In genomic region chr6:85856194-85856678, GRCm38 (mm10) we compare ENCODE assay signal across 10 mouse cellular contexts. TPM values are rescaled to one million over a fixed set of nuclear protein-coding genes. Genes with fewer than 3 reads are reported as not detected.
DNase-seq lines count a peak whose midpoint lies in the region; ATAC-seq and TF ChIP-seq lines count a peak whose summit lies in the region.
"Had no signal": no experiment of that assay in that cellular context is flagged by ENCODE, and none has a peak within 500 bp of the region (broad histone marks: within the 10 kb centered on the region; RNA-seq: fewer than 3 reads in every experiment).

No protein-coding gene starts in this region.

- no peak for DNase-seq in hindbrain, embryonic 10.5 days (ENCODE audit: low spot score)
- DNase-seq in brain, adult 2 months (ENCODE audit: low read depth, low spot score) = peak; percentile 94
- DNase-seq in gonadal fat pad, adult 2 months (ENCODE audit: low read depth) = peak; percentile 94
- peak; percentile 86 to 93 for DNase-seq in layer of hippocampus, adult 8-10 months (ENCODE audit: low spot score in 2 of 2)
- no peak for DNase-seq in MN1 (ENCODE audit: low spot score)

- H3K27ac ChIP-seq in hindbrain, embryonic 13.5 days = no peak overlapping the region
- H3K27ac ChIP-seq in hindbrain, embryonic 10.5 days = no peak overlapping the region
- H3K27ac ChIP-seq in midbrain, embryonic 15.5 days = no peak overlapping the region
- no peak overlapping the region for H3K27ac ChIP-seq in intestine, postnatal 0 days (ENCODE audit: low read depth, low read length)
- H3K27ac ChIP-seq: midbrain, embryonic 12.5 days had no signal

- H3K4me2 ChIP-seq in hindbrain, embryonic 13.5 days = no peak overlapping the region
- no peak overlapping the region for H3K4me2 ChIP-seq in midbrain, embryonic 15.5 days
- H3K4me2 ChIP-seq in intestine, postnatal 0 days (replicated peaks; ENCODE audit: low read depth) = no peak overlapping the region
- H3K4me2 ChIP-seq: midbrain, embryonic 12.5 days had no signal

- H3K9ac ChIP-seq in hindbrain, embryonic 13.5 days = no peak overlapping the region
- no peak overlapping the region for H3K9ac ChIP-seq in midbrain, embryonic 15.5 days
- H3K9ac ChIP-seq in intestine, postnatal 0 days (ENCODE audit: low read depth, low read length) = no peak overlapping the region
- H3K9ac ChIP-seq: midbrain, embryonic 12.5 days had no signal

- no peaks in the 10 kb centered on the region for H3K9me3 ChIP-seq in hindbrain, embryonic 13.5 days
- no peaks in the 10 kb centered on the region for H3K9me3 ChIP-seq in hindbrain, embryonic 10.5 days
- H3K9me3 ChIP-seq in midbrain, embryonic 15.5 days = no peaks in the 10 kb centered on the region
- H3K9me3 ChIP-seq in intestine, postnatal 0 days (ENCODE audit: control insufficient read depth) = no peaks in the 10 kb centered on the region
- H3K9me3 ChIP-seq: midbrain, embryonic 12.5 days had no signal

- no peaks in the 10 kb centered on the region for H3K4me1 ChIP-seq in hindbrain, embryonic 13.5 days (replicated peaks)
- H3K4me1 ChIP-seq in hindbrain, embryonic 10.5 days (replicated peaks) = no peaks in the 10 kb centered on the region
- no peaks in the 10 kb centered on the region for H3K4me1 ChIP-seq in midbrain, embryonic 15.5 days
- H3K4me1 ChIP-seq in intestine, postnatal 0 days (replicated peaks; ENCODE audit: control insufficient read depth, insufficient read depth, low read length) = no peaks in the 10 kb centered on the region
- H3K4me1 ChIP-seq: midbrain, embryonic 12.5 days had no signal

- WGBS in hindbrain, embryonic 13.5 days = 65% methylated on average over 1 of the region's 1 CpGs
- WGBS in hindbrain, embryonic 10.5 days = 57% methylated on average over 1 of the region's 1 CpGs
- WGBS in midbrain, embryonic 15.5 days = 86% methylated on average over 1 of the region's 1 CpGs
- 86% methylated on average over 1 of the region's 1 CpGs for WGBS in intestine, postnatal 0 days

- H3K36me3 ChIP-seq in hindbrain, embryonic 13.5 days = no peaks in the 10 kb centered on the region
- no peaks in the 10 kb centered on the region for H3K36me3 ChIP-seq in hindbrain, embryonic 10.5 days
- no peaks in the 10 kb centered on the region for H3K36me3 ChIP-seq in midbrain, embryonic 15.5 days (replicated peaks)
- no peaks in the 10 kb centered on the region for H3K36me3 ChIP-seq in intestine, postnatal 0 days (ENCODE audit: control insufficient read depth, insufficient read depth)
- H3K36me3 ChIP-seq: midbrain, embryonic 12.5 days had no signal

- H3K27me3 ChIP-seq in hindbrain, embryonic 13.5 days = no peaks in the 10 kb centered on the region
- H3K27me3 ChIP-seq in hindbrain, embryonic 10.5 days (ENCODE audit: insufficient read depth, poor library complexity, severe bottlenecking) = no peaks in the 10 kb centered on the region
- no peaks in the 10 kb centered on the region for H3K27me3 ChIP-seq in midbrain, embryonic 15.5 days (replicated peaks)
- no peaks in the 10 kb centered on the region for H3K27me3 ChIP-seq in intestine, postnatal 0 days (replicated peaks; ENCODE audit: control insufficient read depth, insufficient read depth, low read length)
- H3K27me3 ChIP-seq: midbrain, embryonic 12.5 days had no signal

- TF ChIP-seq CTCF in intestine, postnatal 0 days (IDR thresholded peaks at IDR 0.05; ENCODE audit: low read depth) = no peak

- peak; percentile 80 for ATAC-seq in hindbrain, embryonic 13.5 days (ENCODE audit: low FRiP score)
- peak; percentile 67 for ATAC-seq in midbrain, embryonic 15.5 days (replicated peaks)
- ATAC-seq in intestine, postnatal 0 days = no peak

- H3K4me3 ChIP-seq in hindbrain, embryonic 13.5 days = no peak overlapping the region
- H3K4me3 ChIP-seq in hindbrain, embryonic 10.5 days = no peak overlapping the region
- no peak overlapping the region for H3K4me3 ChIP-seq in midbrain, embryonic 15.5 days
- no peak overlapping the region for H3K4me3 ChIP-seq in intestine, postnatal 0 days (ENCODE audit: low read depth, low read length)
- H3K4me3 ChIP-seq: midbrain, embryonic 12.5 days had no signal

RNA-seq across cellular contexts. Expression of gene Nat8f2, which starts 12.7 kb away (rescaled TPM):
- polyA plus RNA-seq in hindbrain, embryonic 13.5 days (2015; fragmentation: Nextera tagmentation; extraction: Ambion mirVana) = not detected in 2 replicates
- not detected in 2 replicates for polyA plus RNA-seq in hindbrain, embryonic 10.5 days (2016; fragmentation: Nextera tagmentation; extraction: Ambion mirVana)
- 0.03 and 0.27 TPM in 2 replicates for polyA plus RNA-seq in gonadal fat pad, adult 2 months (2012; rRNA removed)
- 1 to 10 TPM; 2.7 to 4.0 (median 3.3) TPM for total RNA-seq in layer of hippocampus, adult 8-10 months (2022)
- 0.05 TPM in 1 of 2 replicates, not detected in the other for polyA plus RNA-seq in midbrain, embryonic 15.5 days (2015; fragmentation: Nextera tagmentation; extraction: Ambion mirVana)
- 0.16 and 0.38 TPM in 2 replicates for polyA plus RNA-seq in intestine, postnatal 0 days (2015; fragmentation: Nextera tagmentation; extraction: Ambion mirVana)
- polyA plus RNA-seq: midbrain, embryonic 12.5 days had no signal

RNA-seq across cellular contexts. Expression of gene Nat8, which starts 24.4 kb away (rescaled TPM):
- not detected in 2 replicates for polyA plus RNA-seq in hindbrain, embryonic 13.5 days (2015; fragmentation: Nextera tagmentation; extraction: Ambion mirVana)
- not detected in 2 replicates for polyA plus RNA-seq in hindbrain, embryonic 10.5 days (2016; fragmentation: Nextera tagmentation; extraction: Ambion mirVana)
- 0.38 and 0.61 TPM in 2 replicates for polyA plus RNA-seq in gonadal fat pad, adult 2 months (2012; rRNA removed)
- total RNA-seq in layer of hippocampus, adult 8-10 months (2022) = 1 to 10 TPM; 4.1 to 7.1 (median 4.9) TPM
- polyA plus RNA-seq in midbrain, embryonic 15.5 days (2015; fragmentation: Nextera tagmentation; extraction: Ambion mirVana) = 0.26 TPM in 1 of 2 replicates, not detected in the other
- 50.2 and 51.8 TPM in 2 replicates for polyA plus RNA-seq in intestine, postnatal 0 days (2015; fragmentation: Nextera tagmentation; extraction: Ambion mirVana)
- total RNA-seq: ES-E14 had no signal
- polyA plus RNA-seq: midbrain, embryonic 12.5 days had no signal

RNA-seq across cellular contexts. Expression of gene Nat8f5, which starts 35.5 kb away (rescaled TPM):
- polyA plus RNA-seq in hindbrain, embryonic 13.5 days (2015; fragmentation: Nextera tagmentation; extraction: Ambion mirVana) = 0.29 TPM in 1 of 2 replicates, not detected in the other
- polyA plus RNA-seq in hindbrain, embryonic 10.5 days (2016; fragmentation: Nextera tagmentation; extraction: Ambion mirVana) = not detected in 2 replicates
- not detected in 2 replicates for polyA plus RNA-seq in gonadal fat pad, adult 2 months (2012; rRNA removed)
- 10 to 100 TPM in 1 of 4 experiments, 1 to 10 TPM in 3; 6.3 to 10.0 (median 7.3) TPM for total RNA-seq in layer of hippocampus, adult 8-10 months (2022)
- 0.18 and 0.35 TPM in 2 replicates for polyA plus RNA-seq in midbrain, embryonic 15.5 days (2015; fragmentation: Nextera tagmentation; extraction: Ambion mirVana)
- polyA plus RNA-seq in intestine, postnatal 0 days (2015; fragmentation: Nextera tagmentation; extraction: Ambion mirVana) = 7.7 and 10.7 TPM in 2 replicates
- total RNA-seq: ES-E14 had no signal
- polyA plus RNA-seq: midbrain, embryonic 12.5 days had no signal

RNA-seq across cellular contexts. Expression of gene Nat8f6, which starts 35.5 kb away (rescaled TPM):
- polyA plus RNA-seq in hindbrain, embryonic 13.5 days (2015; fragmentation: Nextera tagmentation; extraction: Ambion mirVana) = not detected in 2 replicates
- not detected in 2 replicates for polyA plus RNA-seq in hindbrain, embryonic 10.5 days (2016; fragmentation: Nextera tagmentation; extraction: Ambion mirVana)
- polyA plus RNA-seq in gonadal fat pad, adult 2 months (2012; rRNA removed) = not detected in 2 replicates
- 1 to 10 TPM in 3 of 4 experiments, under 1 TPM in 1; 0.56 to 3.3 (median 2.6) TPM for total RNA-seq in layer of hippocampus, adult 8-10 months (2022)
- polyA plus RNA-seq in midbrain, embryonic 15.5 days (2015; fragmentation: Nextera tagmentation; extraction: Ambion mirVana) = not detected in 2 replicates
- polyA plus RNA-seq in intestine, postnatal 0 days (2015; fragmentation: Nextera tagmentation; extraction: Ambion mirVana) = 0.18 TPM in 1 of 2 replicates, not detected in the other
- total RNA-seq: ES-E14 had no signal
- polyA plus RNA-seq: midbrain, embryonic 12.5 days had no signal

RNA-seq across cellular contexts. Expression of gene Nat8f4, which starts 48.4 kb away (rescaled TPM):
- 6.8 and 6.9 TPM in 2 replicates for polyA plus RNA-seq in hindbrain, embryonic 13.5 days (2015; fragmentation: Nextera tagmentation; extraction: Ambion mirVana)
- polyA plus RNA-seq in hindbrain, embryonic 10.5 days (2016; fragmentation: Nextera tagmentation; extraction: Ambion mirVana) = 4.3 and 5.5 TPM in 2 replicates
- polyA plus RNA-seq in gonadal fat pad, adult 2 months (2012; rRNA removed) = 2.9 and 3.1 TPM in 2 replicates
- total RNA-seq in layer of hippocampus, adult 8-10 months (2022) = 1 to 10 TPM; 6.0 to 10.0 (median 8.9) TPM
- polyA plus RNA-seq in midbrain, embryonic 15.5 days (2015; fragmentation: Nextera tagmentation; extraction: Ambion mirVana) = 6.1 and 7.1 TPM in 2 replicates
- 38.7 and 41.4 TPM in 2 replicates for polyA plus RNA-seq in intestine, postnatal 0 days (2015; fragmentation: Nextera tagmentation; extraction: Ambion mirVana)

Comparison
In these comparisons a context has a peak if more than half of its experiments do, and no peak if none do; other contexts are left out.
1. DNase-seq: peak in brain, adult 2 months (single experiment), gonadal fat pad, adult 2 months (single experiment) and layer of hippocampus, adult 8-10 months (2 of 2); none in hindbrain, embryonic 10.5 days (single experiment) and MN1 (single experiment).
2. RNA of gene Nat8, which starts 24.4 kb away (polyA plus RNA-seq): 50.2 to 51.8 TPM in intestine, postnatal 0 days; 0.38 to 0.61 TPM in gonadal fat pad, adult 2 months, not detected in hindbrain, embryonic 13.5 days, 0.26 TPM in midbrain, embryonic 15.5 days and not detected in hindbrain, embryonic 10.5 days; every median in the first group is over 10 times any median in the second.